Comparison of ENCODE assay signal across 26 mouse cellular contexts in the genomic region with DNA sequence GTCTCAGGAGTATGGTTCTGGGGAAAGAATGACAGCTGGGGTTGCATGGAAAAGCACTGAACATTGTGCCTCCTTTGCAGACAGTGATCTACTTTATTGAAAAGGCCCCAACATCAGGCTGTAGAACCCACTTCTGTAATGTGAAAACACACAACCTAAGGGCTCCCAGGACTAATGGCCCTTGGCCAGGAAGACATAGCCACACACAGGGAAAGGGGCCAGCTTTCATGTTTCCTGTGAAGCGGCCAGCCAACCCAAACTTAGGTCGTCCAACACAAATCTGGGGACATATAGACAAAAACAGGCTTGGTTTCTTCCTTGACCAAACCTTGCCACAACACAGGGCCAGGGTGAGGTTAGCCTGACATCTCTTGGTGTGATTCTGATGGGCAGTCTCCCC. TPM values are rescaled to one million over a fixed set of nuclear protein-coding genes. Genes with fewer than 3 reads are reported as not detected.
DNase-seq lines count a peak whose midpoint lies in the region; ATAC-seq and TF ChIP-seq lines count a peak whose summit lies in the region.
"Had no signal": no experiment of that assay in that cellular context is flagged by ENCODE, and none has a peak within 500 bp of the region (broad histone marks: within the 10 kb centered on the region; RNA-seq: fewer than 3 reads in every experiment).

No protein-coding gene starts in this region.

- no peak overlapping the region for H3K9ac ChIP-seq in heart, embryonic 11.5 days (ENCODE audit: low read depth, low read length)
- H3K9ac ChIP-seq in limb, embryonic 15.5 days: no peak overlapping the region
- no peak overlapping the region for H3K9ac ChIP-seq in hindbrain, postnatal 0 days (replicated peaks; ENCODE audit: low read length)
- H3K9ac ChIP-seq: embryonic facial prominence, embryonic 13.5 days; forebrain, embryonic 13.5 days; heart, embryonic 13.5 days; hindbrain, embryonic 12.5 days; hindbrain, embryonic 15.5 days; intestine, embryonic 15.5 days had no signal

- WGBS in heart, embryonic 11.5 days (ENCODE audit: insufficient replicate concordance): 87% methylated on average over 2 of the region's 2 CpGs
- 47% methylated on average over 2 of the region's 2 CpGs for WGBS in limb, embryonic 15.5 days
- WGBS in limb, embryonic 10.5 days: 90% methylated on average over 2 of the region's 2 CpGs
- WGBS in hindbrain, postnatal 0 days: 67% methylated on average over 2 of the region's 2 CpGs

- H3K4me2 ChIP-seq in heart, embryonic 11.5 days: no peak overlapping the region
- no peak overlapping the region for H3K4me2 ChIP-seq in limb, embryonic 15.5 days
- no peak overlapping the region for H3K4me2 ChIP-seq in hindbrain, postnatal 0 days (ENCODE audit: low read depth, low read length)
- H3K4me2 ChIP-seq: embryonic facial prominence, embryonic 13.5 days; forebrain, embryonic 13.5 days; heart, embryonic 13.5 days; hindbrain, embryonic 12.5 days; hindbrain, embryonic 15.5 days; intestine, embryonic 15.5 days had no signal

- no peaks in the 10 kb centered on the region for H3K27me3 ChIP-seq in heart, embryonic 11.5 days (ENCODE audit: control insufficient read depth, insufficient read depth, low read length)
- no peaks in the 10 kb centered on the region for H3K27me3 ChIP-seq in limb, embryonic 15.5 days
- H3K27me3 ChIP-seq in limb, embryonic 10.5 days (ENCODE audit: low read depth, poor library complexity, severe bottlenecking): no peaks in the 10 kb centered on the region
- no peaks in the 10 kb centered on the region for H3K27me3 ChIP-seq in hindbrain, postnatal 0 days (ENCODE audit: insufficient read depth, low read length)
- H3K27me3 ChIP-seq: embryonic facial prominence, embryonic 13.5 days; forebrain, embryonic 13.5 days; heart, embryonic 13.5 days; hindbrain, embryonic 12.5 days; hindbrain, embryonic 15.5 days; intestine, embryonic 15.5 days; Patski had no signal

- H3K9me3 ChIP-seq in heart, embryonic 11.5 days (replicated peaks; ENCODE audit: control insufficient read depth, low read length): no peaks in the 10 kb centered on the region
- H3K9me3 ChIP-seq in limb, embryonic 15.5 days: no peaks in the 10 kb centered on the region
- H3K9me3 ChIP-seq in limb, embryonic 10.5 days (replicated peaks): no peaks in the 10 kb centered on the region
- H3K9me3 ChIP-seq in hindbrain, postnatal 0 days (ENCODE audit: low read length): no peaks in the 10 kb centered on the region
- H3K9me3 ChIP-seq: embryonic facial prominence, embryonic 13.5 days; forebrain, embryonic 10.5 days; forebrain, embryonic 13.5 days; heart, embryonic 13.5 days; hindbrain, embryonic 12.5 days; hindbrain, embryonic 15.5 days; intestine, embryonic 15.5 days had no signal

- peaks cover 9% of the 10 kb centered on the region for H3K4me1 ChIP-seq in heart, embryonic 11.5 days (ENCODE audit: control insufficient read depth, insufficient read depth, low read length)
- H3K4me1 ChIP-seq in limb, embryonic 15.5 days: peaks cover 21% of the 10 kb centered on the region
- H3K4me1 ChIP-seq in limb, embryonic 10.5 days: no peaks in the 10 kb centered on the region
- H3K4me1 ChIP-seq in hindbrain, postnatal 0 days (ENCODE audit: insufficient read depth, low read length): no peaks in the 10 kb centered on the region
- H3K4me1 ChIP-seq: forebrain, embryonic 10.5 days; forebrain, embryonic 13.5 days; hindbrain, embryonic 15.5 days had no signal

- ATAC-seq in heart, embryonic 11.5 days (replicated peaks; ENCODE audit: insufficient number of reproducible peaks, low FRiP score, low TSS enrichment): no peak
- ATAC-seq in limb, embryonic 15.5 days (ENCODE audit: insufficient number of reproducible peaks, low FRiP score, low TSS enrichment, low read depth): no peak
- no peak for ATAC-seq in hindbrain, postnatal 0 days
- ATAC-seq: forebrain, embryonic 13.5 days; forebrain, embryonic 16.5 days; intestine, embryonic 15.5 days; Patski had no signal

- TF ChIP-seq CTCF in hindbrain, postnatal 0 days (IDR thresholded peaks at IDR 0.05; ENCODE audit: low read depth): no peak

- no peak overlapping the region for H3K27ac ChIP-seq in heart, embryonic 11.5 days (ENCODE audit: low read depth, low read length)
- H3K27ac ChIP-seq in limb, embryonic 15.5 days: peak overlapping the region; percentile 51; the same call in 1 of the 2 replicates
- H3K27ac ChIP-seq in limb, embryonic 10.5 days: no peak overlapping the region
- H3K27ac ChIP-seq in hindbrain, postnatal 0 days: no peak overlapping the region
- H3K27ac ChIP-seq: embryonic facial prominence, embryonic 10.5 days; embryonic facial prominence, embryonic 13.5 days; forebrain, embryonic 10.5 days; forebrain, embryonic 13.5 days; heart, embryonic 13.5 days; hindbrain, embryonic 12.5 days; hindbrain, embryonic 15.5 days; intestine, embryonic 15.5 days had no signal

- DNase-seq in heart, adult 11 months: peak; percentile 90
- no peak for DNase-seq in limb, embryonic 10.5 days (ENCODE audit: low spot score)
- peak; percentile 46 for DNase-seq in NIH3T3 (ENCODE audit: low read depth)
- no peak for DNase-seq in hindbrain, postnatal 0 days (ENCODE audit: low spot score)
- DNase-seq: adrenal gland, adult 2 months; adrenal gland, postnatal 14 days; cerebellum, adult 11 months; cerebellum, adult 2 months; cerebellum, adult 9-11 months; cerebellum, postnatal 25 days; gastrocnemius, postnatal 10 days; gastrocnemius, postnatal 36 days; heart, postnatal 14 days had no signal

- H3K4me3 ChIP-seq in heart, embryonic 11.5 days (ENCODE audit: low read depth, low read length): no peak overlapping the region
- H3K4me3 ChIP-seq in limb, embryonic 15.5 days: no peak overlapping the region
- no peak overlapping the region for H3K4me3 ChIP-seq in limb, embryonic 10.5 days
- H3K4me3 ChIP-seq in hindbrain, postnatal 0 days (ENCODE audit: low read length): no peak overlapping the region
- H3K4me3 ChIP-seq: embryonic facial prominence, embryonic 10.5 days; embryonic facial prominence, embryonic 13.5 days; erythroblast, embryonic 14.5 days; forebrain, embryonic 10.5 days; forebrain, embryonic 13.5 days; heart, embryonic 13.5 days; hindbrain, embryonic 12.5 days; hindbrain, embryonic 15.5 days; intestine, embryonic 15.5 days had no signal

- H3K36me3 ChIP-seq in heart, embryonic 11.5 days (ENCODE audit: control insufficient read depth, insufficient read depth, low read length): peaks cover 16% of the 10 kb centered on the region
- H3K36me3 ChIP-seq in limb, embryonic 15.5 days: peaks cover 36% of the 10 kb centered on the region
- peaks cover 99% of the 10 kb centered on the region for H3K36me3 ChIP-seq in limb, embryonic 10.5 days
- H3K36me3 ChIP-seq in hindbrain, postnatal 0 days (ENCODE audit: insufficient read depth, low read length): no peaks in the 10 kb centered on the region

RNA-seq across cellular contexts. Expression of a gene that starts 35.5 kb away (rescaled TPM):
- 111 and 114 TPM in 2 replicates for polyA plus RNA-seq in heart, embryonic 11.5 days (2014; fragmentation: Nextera tagmentation; extraction: Ambion mirVana)
- 149 and 184 TPM in 2 replicates for polyA plus RNA-seq in limb, embryonic 15.5 days (2015; fragmentation: Nextera tagmentation; extraction: Ambion mirVana)
- polyA plus RNA-seq in limb, embryonic 10.5 days (2016; fragmentation: Nextera tagmentation; extraction: Ambion mirVana): 157 and 188 TPM in 2 replicates
- 111 and 114 TPM in 2 replicates for total RNA-seq in hindbrain, postnatal 0 days (2014; rRNA removed)
- 71.4 and 81.6 TPM in 2 replicates for polyA plus RNA-seq in hindbrain, postnatal 0 days (2015; fragmentation: Nextera tagmentation; extraction: Ambion mirVana)

Comparison
In these comparisons a context has a peak if more than half of its experiments do, and no peak if none do; other contexts are left out.
1. DNase-seq: peak in heart, adult 11 months (single experiment) and NIH3T3 (single experiment); none in limb, embryonic 10.5 days (single experiment) and hindbrain, postnatal 0 days (single experiment).